Mouse (Mus musculus): ENCODE data around the gene Szrd1.

Szrd1 gene

GRCm38 (mm10) chr4:141067516-141068046 lies 72.0 kb downstream of the Szrd1 start:
- no peak for DNase-seq (ENCODE audit: low spot score in 2 of 2)

- DNase-seq (ENCODE audit: low spot score in 2 of 2), result no peak
These were observed 72.7 kb downstream of the Szrd1 start for GRCm38 (mm10) chr4:141066709-141067515.

- DNase-seq (ENCODE audit: low spot score in 2 of 2), result peak; percentile 80 to 84
These were observed 74.5 kb downstream of the Szrd1 start for GRCm38 (mm10) chr4:141065123-141065522.

GRCm38 (mm10) chr4:141064104-141064659 lies 75.4 kb downstream of the Szrd1 start:
- DNase-seq (ENCODE audit: low spot score in 2 of 2), result no peak

Measured in spleen, postnatal 36 days (tissue).